Mouse (Mus musculus) adrenal gland, adult 18-20 months (tissue): ENCODE results near the gene Zmynd19. TPM values are rescaled to one million over a fixed set of nuclear protein-coding genes. Genes with fewer than 3 reads are reported as not detected.

ENCODE experiments used
- microRNA-seq, 2 experiments: library from miRNA; unstranded; fragments of <30 nt; microRNA quantifications; one replicate each; pipeline ENCODE4 v1.2.0; 2021; ENCODE audit warnings: borderline number of aligned reads in 2 of 2
- total RNA-seq, 2 experiments: library from RNA; stranded (reverse); gene quantifications; 1 replicate in 1 of 2; 2 replicates in 1 of 2; pipeline ENCODE4 v1.2.3; 2021

Gene Zmynd19
- total RNA-seq, 2 experiments from 2014 or later: 21.6 to 30.4 TPM

Small RNA genes within 50 kb of the gene (microRNA-seq; reads per million reads assigned to microRNA genes)
- gene Gm22875: 0 reads per million in 2 experiments

Other genes with a start within 250 kb of the Zmynd19 start
- gene Cacna1b, start 186.6 kb upstream of the Zmynd19 start, total RNA-seq: 1 to 10 TPM; 2.3 to 2.8 TPM
- 10 to 100 TPM; 46.6 to 50.1 TPM for gene Ehmt1, start 30.2 kb upstream of the Zmynd19 start, total RNA-seq
- gene Arrdc1, start 14.5 kb upstream of the Zmynd19 start, total RNA-seq: 1 to 10 TPM; 9.2 to 9.9 TPM
- 10 to 100 TPM in 1 of 2 experiments, 1 to 10 TPM in 1; 6.6 to 10.8 TPM for gene Dph7, start 12.6 kb downstream of the Zmynd19 start, total RNA-seq
- gene Mrpl41, start 25.3 kb downstream of the Zmynd19 start, total RNA-seq: 10 to 100 TPM; 85.2 to 88.0 TPM
- gene Pnpla7, start 26.2 kb downstream of the Zmynd19 start, total RNA-seq: 10 to 100 TPM; 36.3 to 47.2 TPM
- gene Nsmf, start 104.6 kb downstream of the Zmynd19 start, total RNA-seq: 10 to 100 TPM; 43.4 to 55.4 TPM
- gene Entpd8, start 130.5 kb downstream of the Zmynd19 start, total RNA-seq: not detected
- not detected for gene Noxa1, start 145.4 kb downstream of the Zmynd19 start, total RNA-seq
- 1 to 10 TPM; 2.3 to 3.5 TPM for gene Nrarp, start 231.0 kb downstream of the Zmynd19 start, total RNA-seq
- 10 to 100 TPM; 11.6 to 19.5 TPM for gene Tor4a, start 247.1 kb downstream of the Zmynd19 start, total RNA-seq